Mouse (Mus musculus): ENCODE data around the gene Sarnp.

The Sarnp gene

GRCm38 (mm10) chr10:128891296-128892094 lies 74.4 kb downstream of the Sarnp start, which contains the start of gene Gdf11:
Gdf11 (minus strand) TSS chr10:128891718.
- peak; percentile 68 for DNase-seq (ENCODE audit: low spot score)

- DNase-seq (ENCODE audit: low spot score): no peak
These were observed 75.1 kb downstream of the Sarnp start for GRCm38 (mm10) chr10:128892246-128892645.

DNA sequence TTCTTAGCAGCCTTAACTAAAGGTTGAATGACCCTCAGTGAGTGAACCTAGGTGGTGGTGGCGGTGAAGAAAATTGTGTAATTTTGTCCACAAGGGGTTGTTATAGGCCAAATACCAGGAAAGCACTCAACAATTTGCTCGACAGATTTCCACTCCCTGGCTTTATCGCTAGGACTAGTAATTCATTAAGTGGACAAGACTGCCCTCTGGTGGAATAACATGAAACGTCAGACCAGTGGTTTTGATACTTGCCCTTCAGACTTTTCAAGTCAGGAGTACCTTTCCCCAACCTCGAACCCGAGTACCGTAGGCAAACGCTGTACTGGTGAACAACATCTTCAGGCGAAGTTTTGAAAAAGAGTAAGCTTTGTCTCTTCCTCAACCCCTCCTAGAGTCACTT lies 78.3 kb downstream of the Sarnp start:
- peak; percentile 79 for DNase-seq (ENCODE audit: low spot score)

GRCm38 (mm10) chr10:128895952-128896693 lies 79.0 kb downstream of the Sarnp start:
- DNase-seq (ENCODE audit: low spot score): no peak

DNA sequence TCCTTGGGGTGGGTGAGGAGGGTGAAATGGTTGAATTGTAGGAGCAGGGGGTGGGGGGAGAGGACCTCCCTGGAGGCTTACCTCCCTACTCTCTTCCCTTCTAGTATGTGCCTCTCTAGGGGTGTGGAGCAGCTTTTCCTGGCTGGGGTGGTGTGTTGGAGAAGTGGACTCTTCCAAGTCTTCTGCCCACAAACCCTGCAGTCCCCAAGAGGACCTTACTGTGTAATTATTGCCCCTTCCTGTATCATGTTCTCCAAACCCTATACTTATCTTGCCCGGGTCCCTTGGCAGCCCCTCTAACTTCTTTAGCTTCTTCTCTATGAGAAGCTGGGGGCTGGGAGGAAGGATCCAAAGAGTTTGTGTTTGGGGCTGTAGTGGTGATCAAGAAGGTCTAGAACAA lies 79.7 kb downstream of the Sarnp start:
- no peak for DNase-seq (ENCODE audit: low spot score)

DNA sequence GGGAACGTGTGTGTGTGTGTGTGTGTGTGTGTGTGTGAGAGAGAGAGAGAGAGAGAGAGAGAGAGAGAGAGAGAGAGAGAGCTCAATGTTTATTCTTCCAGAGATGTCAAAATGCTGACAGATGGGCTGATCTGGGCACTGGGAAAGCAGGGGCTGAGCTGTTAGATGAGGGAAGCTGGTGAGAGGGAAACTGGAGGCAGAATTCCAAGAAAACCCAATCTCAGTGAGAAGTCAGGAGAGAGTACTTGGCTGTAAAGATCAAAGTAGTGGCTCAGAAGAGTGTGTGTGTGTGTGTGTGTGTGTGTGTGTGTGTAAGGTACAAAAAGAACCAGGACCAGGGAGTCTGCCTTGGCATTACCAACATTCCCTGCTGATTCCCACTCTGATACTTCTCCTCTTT lies 80.4 kb downstream of the Sarnp start:
- no peak for DNase-seq (ENCODE audit: low spot score)

- no peak for DNase-seq (ENCODE audit: low spot score)
These were observed 82.8 kb downstream of the Sarnp start for GRCm38 (mm10) chr10:128899759-128900490.

- DNase-seq (ENCODE audit: low spot score): no peak
These were observed 83.6 kb downstream of the Sarnp start, which contains the start of gene Cd63 for GRCm38 (mm10) chr10:128900698-128901097. Cd63 (plus strand) TSS chr10:128900989.

GRCm38 (mm10) chr10:128901409-128901808 lies 84.3 kb downstream of the Sarnp start:
- no peak for DNase-seq (ENCODE audit: low spot score)

GRCm38 (mm10) chr10:128902409-128902988 lies 85.4 kb downstream of the Sarnp start:
- no peak for DNase-seq (ENCODE audit: low spot score)

DNA sequence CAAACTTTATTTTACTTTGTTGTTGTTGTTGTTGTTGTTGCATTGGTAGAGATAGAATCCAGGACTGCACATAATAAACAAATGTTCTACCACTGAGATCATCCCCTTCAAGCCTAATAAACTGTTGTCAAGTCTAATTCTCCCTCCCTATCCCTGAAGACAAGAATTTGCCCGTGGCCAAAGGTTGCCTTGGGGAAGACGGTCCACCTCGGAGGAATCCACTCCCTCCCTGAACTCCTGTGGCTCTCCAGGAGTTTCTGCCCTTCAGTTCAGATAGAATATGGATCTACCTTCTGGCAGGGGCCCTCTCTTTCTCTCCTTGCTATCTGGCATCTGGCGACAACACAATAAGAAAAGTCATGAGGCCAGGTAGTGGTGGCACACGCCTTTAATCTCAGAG lies 87.7 kb downstream of the Sarnp start:
- no peak for DNase-seq (ENCODE audit: low spot score)

DNA sequence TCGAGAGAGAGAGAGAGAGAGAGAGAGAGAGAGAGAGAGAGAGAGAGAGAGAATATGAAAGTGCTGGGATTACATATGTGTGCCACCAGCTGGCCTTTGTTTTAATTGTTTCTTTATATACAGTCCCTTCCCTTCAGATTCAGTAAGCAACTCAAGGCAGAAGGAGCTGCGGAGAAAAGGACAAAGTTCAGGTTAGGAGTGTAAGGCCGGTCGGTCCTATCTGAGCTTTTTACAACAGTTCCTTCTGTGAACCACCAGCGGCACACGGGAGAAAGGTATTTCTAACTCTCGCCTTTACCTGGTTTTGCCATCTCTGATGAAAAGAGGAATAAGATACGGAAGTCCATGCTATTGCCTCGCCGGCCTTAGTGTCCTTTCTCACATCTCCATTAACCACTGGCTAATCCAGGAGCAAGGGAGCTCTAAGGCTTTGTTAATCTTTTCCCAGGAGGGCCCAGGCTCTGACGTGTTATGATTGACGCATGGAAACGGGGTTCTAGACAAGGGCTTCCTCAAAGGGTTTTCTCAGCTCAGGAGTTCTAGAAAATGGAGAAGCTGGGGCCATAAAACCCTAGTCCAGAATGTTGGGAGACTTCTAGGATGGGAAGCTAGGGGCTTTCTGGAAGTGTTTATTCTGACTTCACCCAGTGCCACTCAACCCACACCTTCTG lies 91.8 kb downstream of the Sarnp start:
- no peak for DNase-seq (ENCODE audit: low spot score)

- peak; percentile 91 for DNase-seq (ENCODE audit: low spot score)
These were observed 92.5 kb downstream of the Sarnp start for GRCm38 (mm10) chr10:128909567-128910028.

- DNase-seq (ENCODE audit: low spot score): peak; percentile 81
These were observed 93.1 kb downstream of the Sarnp start for GRCm38 (mm10) chr10:128910066-128910841.

DNA sequence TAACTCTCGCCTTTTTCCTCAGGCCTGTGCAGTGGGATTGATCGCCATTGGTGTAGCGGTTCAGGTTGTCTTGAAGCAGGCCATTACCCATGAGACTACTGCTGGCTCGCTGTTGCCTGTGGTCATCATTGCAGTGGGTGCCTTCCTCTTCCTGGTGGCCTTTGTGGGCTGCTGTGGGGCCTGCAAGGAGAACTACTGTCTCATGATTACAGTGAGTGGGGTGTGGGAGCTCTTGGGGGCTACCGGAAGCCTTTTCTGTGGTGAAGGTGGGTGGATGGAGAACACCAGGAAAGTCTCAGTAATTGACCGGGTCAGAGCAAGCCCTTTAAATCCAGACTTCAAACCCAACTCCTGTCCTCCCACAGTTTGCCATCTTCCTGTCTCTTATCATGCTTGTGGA lies 94.3 kb downstream of the Sarnp start:
- DNase-seq (ENCODE audit: low spot score): no peak

GRCm38 (mm10) chr10:128912268-128912667 lies 95.1 kb downstream of the Sarnp start:
- DNase-seq (ENCODE audit: low spot score): no peak

- no peak for DNase-seq (ENCODE audit: low spot score)
These were observed 95.7 kb downstream of the Sarnp start for GRCm38 (mm10) chr10:128912791-128913190.

DNA sequence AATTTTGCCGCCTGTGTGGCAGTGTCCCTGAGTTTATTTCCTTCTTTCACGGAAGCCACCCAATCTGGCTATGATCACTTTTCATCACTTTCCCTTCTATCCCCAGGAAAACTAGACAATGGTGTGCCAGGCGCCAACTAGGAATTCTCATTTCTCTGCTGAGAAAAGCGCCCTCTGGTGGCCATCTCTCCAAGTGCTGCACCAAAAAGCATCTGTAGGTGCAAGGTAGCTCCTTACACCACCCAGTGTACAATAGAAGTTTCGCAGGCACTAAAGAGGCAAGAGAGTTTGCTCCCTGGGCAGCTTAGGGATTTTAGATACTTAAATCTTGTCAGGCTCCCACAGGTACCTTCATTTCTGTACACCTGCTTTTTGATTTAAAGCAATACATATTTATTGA lies 96.1 kb downstream of the Sarnp start:
- peak; percentile 95 for DNase-seq (ENCODE audit: low spot score)

DNA sequence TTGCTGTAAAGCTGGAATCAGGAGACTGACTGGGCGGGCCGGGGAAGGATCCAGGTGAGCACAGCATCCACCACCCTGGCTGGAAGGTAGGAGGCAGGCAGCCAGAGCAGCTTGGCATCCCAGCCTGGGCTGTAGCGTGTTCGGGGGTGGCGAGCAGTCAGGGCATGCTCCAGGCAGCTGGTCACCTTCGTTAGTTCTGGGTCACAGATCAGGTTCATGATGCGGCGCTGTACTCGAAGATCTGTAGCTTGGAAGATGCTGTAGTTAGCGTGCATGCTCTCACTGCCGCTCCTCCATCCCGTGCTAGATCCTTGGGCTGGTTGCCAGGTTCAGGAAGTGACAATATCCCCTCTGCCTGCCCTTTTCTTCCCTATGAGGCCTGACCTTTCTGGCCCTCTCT lies 96.6 kb downstream of the Sarnp start:
- DNase-seq (ENCODE audit: low spot score): no peak

DNA sequence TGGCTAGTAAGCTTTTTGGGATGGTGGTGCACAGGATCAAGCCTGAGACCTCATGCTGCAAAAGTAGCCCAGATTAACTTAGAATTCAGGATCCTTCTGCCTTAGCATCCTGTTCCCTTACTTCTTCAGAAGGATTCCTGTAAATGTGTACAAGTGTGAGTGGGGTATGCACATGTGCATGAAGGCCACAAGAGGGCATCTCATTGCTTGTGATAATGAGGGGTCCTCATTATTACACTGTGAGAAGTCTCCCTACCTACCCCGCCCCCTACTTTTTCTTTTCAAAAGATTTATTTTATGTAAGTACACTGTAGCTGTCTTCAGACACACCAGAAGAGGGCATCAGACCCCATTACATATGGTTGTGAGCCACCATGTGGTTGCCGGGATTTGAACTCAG lies 98.4 kb downstream of the Sarnp start:
- no peak for DNase-seq (ENCODE audit: low spot score)

DNA sequence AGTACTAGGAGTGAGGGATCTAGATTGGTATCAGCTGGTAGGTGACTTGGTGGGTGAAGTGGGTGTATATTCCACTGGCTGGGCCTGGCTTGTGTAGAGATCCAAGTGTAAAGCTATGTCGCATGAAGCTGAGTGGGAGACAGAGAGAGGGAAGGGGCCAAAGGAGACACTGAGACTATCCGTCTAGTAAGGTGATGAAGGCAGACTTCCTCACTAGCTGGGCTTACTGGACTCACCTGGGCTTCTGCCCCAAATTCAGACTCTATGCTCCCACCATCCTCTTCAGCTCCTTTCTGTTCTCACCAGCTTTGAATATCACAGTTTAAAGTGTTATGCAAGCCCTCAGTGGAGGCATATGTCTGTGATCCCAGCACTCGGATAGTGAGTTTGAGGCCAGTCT lies 99.5 kb downstream of the Sarnp start:
- no peak for DNase-seq (ENCODE audit: low spot score)
